27 mouse cellular contexts compared by ENCODE assay signal in the genomic region with DNA sequence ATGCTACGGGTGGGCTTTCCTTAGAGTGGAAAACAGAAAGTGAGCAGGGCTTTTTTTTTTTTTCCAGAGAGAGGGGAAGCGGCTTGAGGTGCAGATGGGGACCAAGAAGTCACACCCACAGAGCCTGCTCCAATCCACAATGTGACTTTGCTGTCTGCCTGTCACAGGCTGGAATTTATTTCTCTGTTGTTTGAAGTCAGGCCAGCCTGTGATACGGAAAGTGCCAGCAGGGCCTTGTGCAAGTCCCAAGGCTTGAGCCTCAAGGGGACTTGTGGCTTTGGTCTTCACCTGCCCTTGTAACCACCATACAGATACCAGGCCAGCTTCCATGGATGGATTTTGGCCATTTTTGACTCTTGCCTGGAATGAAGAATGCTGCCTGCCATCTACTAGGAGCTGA. TPM values are rescaled to one million over a fixed set of nuclear protein-coding genes. Genes with fewer than 3 reads are reported as not detected.
DNase-seq lines count a peak whose midpoint lies in the region; ATAC-seq lines count a peak whose summit lies in the region.
"Had no signal": no experiment of that assay in that cellular context is flagged by ENCODE, and none has a peak within 500 bp of the region (broad histone marks: within the 10 kb centered on the region; RNA-seq: fewer than 3 reads in every experiment).

No protein-coding gene starts in this region.

- WGBS in neural tube, embryonic 13.5 days = 55% methylated on average over 3 of the region's 3 CpGs

- peak; percentile 59 for DNase-seq in adrenal gland, adult 2 months
- DNase-seq in adrenal gland, adult 18-20 months (ENCODE audit: low spot score in 2 of 2) = no peak
- DNase-seq in heart, adult 18-20 months = peak; percentile 37 to 45
- no peak for DNase-seq in heart, postnatal 36 days
- no peak for DNase-seq in neural tube, embryonic 10.5 days (ENCODE audit: extremely low spot score, low spot score)
- no peak for DNase-seq in layer of hippocampus, adult 18-20 months (ENCODE audit: low spot score in 2 of 2)
- DNase-seq: cerebellum, adult 2 months; cerebellum, postnatal 36 days; gastrocnemius, postnatal 14 days; kidney, adult 2 months; kidney, postnatal 36 days; liver, embryonic 13.5 days; lung, adult 18-20 months; lung, postnatal 14 days; midbrain, embryonic 14.5 days; right cerebral cortex, adult 18-20 months; spleen, adult 18-20 months; thymus, adult 18-20 months; thymus, postnatal 25 days had no signal

- intact Hi-C loops in heart, postnatal 36 days (cut with DNase I) = no loop called here

- no peak overlapping the region for H3K4me3 ChIP-seq in neural tube, embryonic 13.5 days
- H3K4me3 ChIP-seq: forebrain, embryonic 13.5 days; intestine, embryonic 15.5 days; limb, embryonic 10.5 days; limb, embryonic 15.5 days; liver, embryonic 13.5 days had no signal

- H3K9ac ChIP-seq in neural tube, embryonic 13.5 days = no peak overlapping the region
- H3K9ac ChIP-seq: forebrain, embryonic 13.5 days; intestine, embryonic 15.5 days; limb, embryonic 15.5 days; liver, embryonic 13.5 days had no signal

- no peaks in the 10 kb centered on the region for H3K36me3 ChIP-seq in neural tube, embryonic 13.5 days
- H3K36me3 ChIP-seq: G1E; intestine, embryonic 15.5 days; limb, embryonic 10.5 days; limb, embryonic 15.5 days; liver, embryonic 13.5 days had no signal

- no peak for ATAC-seq in neural tube, embryonic 13.5 days (ENCODE audit: low read depth)
- ATAC-seq: forebrain, embryonic 13.5 days; hindbrain, embryonic 16.5 days; intestine, embryonic 15.5 days had no signal

- H3K4me1 ChIP-seq in neural tube, embryonic 13.5 days (replicated peaks) = 0 out of 2 replicates have a peak, but pooled peaks cover 7% of the 10 kb centered on the region
- H3K4me1 ChIP-seq: forebrain, embryonic 13.5 days; intestine, embryonic 15.5 days; liver, embryonic 13.5 days had no signal

- no peaks in the 10 kb centered on the region for H3K9me3 ChIP-seq in neural tube, embryonic 13.5 days
- H3K9me3 ChIP-seq: forebrain, embryonic 13.5 days; G1E; intestine, embryonic 15.5 days; limb, embryonic 10.5 days; limb, embryonic 15.5 days; liver, embryonic 13.5 days had no signal

- 0 out of 2 replicates have a peak overlapping the region, but pooled peaks have one; percentile 42 for H3K27ac ChIP-seq in neural tube, embryonic 13.5 days (replicated peaks)
- H3K27ac ChIP-seq: forebrain, embryonic 13.5 days; intestine, embryonic 15.5 days; limb, embryonic 10.5 days; limb, embryonic 15.5 days; liver, embryonic 13.5 days had no signal

- no peak overlapping the region for H3K4me2 ChIP-seq in neural tube, embryonic 13.5 days
- H3K4me2 ChIP-seq: forebrain, embryonic 13.5 days; intestine, embryonic 15.5 days; limb, embryonic 15.5 days; liver, embryonic 13.5 days had no signal

- H3K27me3 ChIP-seq in neural tube, embryonic 13.5 days = no peaks in the 10 kb centered on the region
- H3K27me3 ChIP-seq: forebrain, embryonic 13.5 days; intestine, embryonic 15.5 days; limb, embryonic 15.5 days; liver, embryonic 13.5 days had no signal

RNA-seq across cellular contexts. Expression of gene Aldh1l1, which starts 32.7 kb away (rescaled TPM):
- 100 to 1,000 TPM; 136 to 202 TPM for total RNA-seq in adrenal gland, adult 2 months (2021)
- polyA plus RNA-seq in adrenal gland, adult 2 months (2012; rRNA removed) = 83.4 and 111 TPM in 2 replicates
- total RNA-seq in adrenal gland, adult 18-20 months (2021) = 100 to 1,000 TPM; 180 to 197 TPM
- 1 to 10 TPM; 1.7 to 4.9 TPM for total RNA-seq in heart, adult 18-20 months (2021)
- 1 to 10 TPM; 1.9 to 2.2 TPM for total RNA-seq in heart, postnatal 36 days (2021)
- polyA plus RNA-seq in neural tube, embryonic 13.5 days (2015; fragmentation: Nextera tagmentation; extraction: Ambion mirVana) = 38.3 and 38.6 TPM in 2 replicates
- total RNA-seq in layer of hippocampus, adult 18-20 months (2021) = 10 to 100 TPM; 40.1 to 43.6 TPM
- total RNA-seq: monocyte, adult 5-6 weeks had no signal
- polyA plus RNA-seq: G1E had no signal

RNA-seq across cellular contexts. Expression of gene Klf15, which starts 56.5 kb away (rescaled TPM):
- 10 to 100 TPM; 32.6 to 43.7 TPM for total RNA-seq in adrenal gland, adult 2 months (2021)
- 73.8 and 79.8 TPM in 2 replicates for polyA plus RNA-seq in adrenal gland, adult 2 months (2012; rRNA removed)
- total RNA-seq in adrenal gland, adult 18-20 months (2021) = 10 to 100 TPM; 32.2 to 52.2 TPM
- 10 to 100 TPM; 70.9 to 89.8 TPM for total RNA-seq in heart, adult 18-20 months (2021)
- 10 to 100 TPM; 60.8 to 87.4 TPM for total RNA-seq in heart, postnatal 36 days (2021)
- polyA plus RNA-seq in neural tube, embryonic 13.5 days (2015; fragmentation: Nextera tagmentation; extraction: Ambion mirVana) = 12.3 and 13.9 TPM in 2 replicates
- 10 to 100 TPM; 36.5 to 44.2 TPM for total RNA-seq in layer of hippocampus, adult 18-20 months (2021)
- total RNA-seq: monocyte, adult 5-6 weeks had no signal
- polyA plus RNA-seq: G1E had no signal

Comparison
In these comparisons a context has a peak if more than half of its experiments do, and no peak if none do; other contexts are left out.
1. DNase-seq: peak in adrenal gland, adult 2 months (single experiment) and heart, adult 18-20 months (2 of 2); none in adrenal gland, adult 18-20 months (0 of 2), heart, postnatal 36 days (0 of 2), neural tube, embryonic 10.5 days (single experiment) and layer of hippocampus, adult 18-20 months (0 of 2).
2. RNA of gene Aldh1l1, which starts 32.7 kb away (total RNA-seq): 136 to 202 TPM in adrenal gland, adult 2 months, 180 to 197 TPM in adrenal gland, adult 18-20 months and 40.1 to 43.6 TPM in layer of hippocampus, adult 18-20 months; 1.7 to 4.9 TPM in heart, adult 18-20 months and 1.9 to 2.2 TPM in heart, postnatal 36 days; every median in the first group is over 4 times any median in the second.